Mouse (Mus musculus): Measurements from ENCODE around the gene Frmd4a. TPM values are rescaled to one million over a fixed set of nuclear protein-coding genes. Genes with fewer than 3 reads are reported as not detected.

Gene Frmd4a
- total and polyA plus RNA-seq, 2 experiments from 2014 or later: 40.7 to 55.8 TPM

DNA sequence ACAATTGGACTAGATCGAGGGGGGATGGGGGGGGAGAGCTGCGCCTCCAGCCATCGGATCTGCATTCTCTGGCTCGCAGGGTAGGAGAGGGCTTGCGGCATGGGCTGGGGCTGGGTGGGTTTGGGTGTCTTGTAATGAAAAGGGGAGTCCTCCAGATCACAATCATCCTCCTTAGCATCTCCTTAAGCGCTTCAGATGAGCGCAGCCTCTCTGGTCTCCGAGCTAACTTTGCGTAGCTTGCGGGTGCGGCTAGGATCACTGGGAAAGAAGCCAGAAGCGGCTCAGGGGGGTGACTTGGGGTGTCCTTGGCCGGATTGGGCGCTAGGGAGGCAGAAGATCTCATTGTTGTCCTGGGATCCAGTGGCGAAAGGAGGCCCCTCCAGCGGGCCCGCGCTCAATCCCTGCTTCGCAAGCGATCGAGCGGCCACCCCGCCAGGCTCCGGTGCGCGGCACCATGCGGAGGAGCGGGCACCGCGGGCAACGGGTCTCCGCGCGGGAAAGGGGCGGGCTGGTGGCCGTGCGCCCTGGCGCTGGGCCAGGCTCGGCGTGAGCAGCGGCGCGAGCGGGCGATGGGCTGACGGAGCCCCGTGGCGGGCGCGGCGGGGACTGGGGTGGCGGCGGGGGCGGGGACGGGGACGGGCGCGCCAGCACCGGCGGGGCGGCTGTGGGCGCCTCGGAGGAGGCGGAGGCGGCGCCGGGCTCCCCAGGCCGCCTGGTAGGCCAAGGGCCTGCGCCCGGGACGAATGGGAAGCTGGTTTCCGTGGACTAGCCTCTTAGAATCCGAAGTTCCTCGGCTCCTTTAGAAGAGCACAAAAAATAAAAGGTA, 383.5 kb downstream of the Frmd4a start:
- DNase-seq (ENCODE audit: low spot score) (peak; percentile 77), ATAC-seq (peak; percentile 72)
- Histone ChIP-seq H3K27ac (peak overlapping the region; percentile 97), H3K9me3 (ENCODE audit: low read length) (no peaks in the 10 kb centered on the region), H3K4me3 (ENCODE audit: low read length) (peak overlapping the region; percentile 74), H3K27me3 (ENCODE audit: insufficient read depth, low read length) (no peaks in the 10 kb centered on the region), H3K4me1 (ENCODE audit: insufficient read depth, low read length) (peaks cover 24% of the 10 kb centered on the region), H3K9ac (replicated peaks; ENCODE audit: low read length) (peak overlapping the region; percentile 88), H3K4me2 (ENCODE audit: low read depth, low read length) (peak overlapping the region; percentile 84), H3K36me3 (ENCODE audit: insufficient read depth, low read length) (no peaks in the 10 kb centered on the region)
- WGBS: under 1% methylated on average over 71 of the region's 74 CpGs
- TF ChIP-seq CTCF (IDR thresholded peaks at IDR 0.05; ENCODE audit: low read depth): no peak

DNA sequence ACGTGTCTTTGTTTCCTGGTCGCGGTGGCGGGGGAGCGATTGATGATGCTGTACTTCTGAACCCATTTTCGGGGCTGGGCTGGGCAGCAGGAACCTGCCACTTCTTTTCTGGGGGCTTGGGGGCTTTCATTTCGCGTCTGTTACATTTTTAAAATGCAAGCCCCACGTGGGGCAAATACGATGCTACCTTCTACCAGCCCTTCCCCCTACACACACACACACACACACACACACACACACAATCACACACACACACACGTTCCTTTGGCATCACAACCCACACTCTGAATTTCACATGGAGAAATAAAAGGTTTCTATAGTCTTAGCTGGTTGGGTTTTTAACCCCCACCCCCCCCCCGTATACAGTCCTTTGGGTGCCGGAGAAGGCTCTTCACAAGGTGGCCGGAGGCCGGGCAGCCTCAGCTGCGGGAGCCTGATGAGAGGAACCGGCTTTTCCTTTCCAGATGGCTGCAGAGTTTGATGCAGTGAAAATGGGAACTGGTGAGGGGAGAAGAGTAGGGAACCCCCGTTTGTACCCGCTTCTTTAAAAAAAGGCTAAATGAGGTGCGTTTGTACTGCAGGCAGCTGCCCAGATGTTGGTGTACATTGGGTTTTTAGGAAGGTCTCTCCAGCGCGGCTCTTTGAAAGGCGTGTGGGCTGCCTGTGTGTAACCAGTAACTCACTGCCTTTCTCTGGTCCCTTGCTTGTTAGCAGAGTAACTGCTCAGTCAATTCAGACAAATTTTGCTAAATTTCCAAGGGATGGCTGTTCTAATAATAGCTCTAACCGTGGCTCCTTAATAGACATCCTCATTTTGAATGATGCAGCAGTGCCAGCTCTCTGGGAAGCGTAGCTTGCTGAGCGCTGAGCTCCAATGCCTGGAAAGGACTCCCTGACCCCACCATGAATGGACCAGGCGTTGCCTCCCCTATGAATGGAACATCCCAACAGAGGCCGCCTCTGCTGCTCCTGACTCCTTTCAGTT, 384.4 kb downstream of the Frmd4a start:
- no peak for TF ChIP-seq CTCF (IDR thresholded peaks at IDR 0.05; ENCODE audit: low read depth)
- under 1% methylated on average over 28 of the region's 28 CpGs for WGBS
- Histone ChIP-seq H3K9ac (replicated peaks; ENCODE audit: low read length) (peak overlapping the region; percentile 88), H3K4me3 (ENCODE audit: low read length) (peak overlapping the region; percentile 74), H3K27me3 (ENCODE audit: insufficient read depth, low read length) (no peaks in the 10 kb centered on the region), H3K4me2 (ENCODE audit: low read depth, low read length) (peak overlapping the region; percentile 84), H3K9me3 (ENCODE audit: low read length) (no peaks in the 10 kb centered on the region), H3K27ac (peak overlapping the region; percentile 97), H3K4me1 (ENCODE audit: insufficient read depth, low read length) (peaks cover 33% of the 10 kb centered on the region), H3K36me3 (ENCODE audit: insufficient read depth, low read length) (no peaks in the 10 kb centered on the region)
- peak; percentile 88 for DNase-seq (ENCODE audit: low spot score)
- ATAC-seq: peak; percentile 79

DNA sequence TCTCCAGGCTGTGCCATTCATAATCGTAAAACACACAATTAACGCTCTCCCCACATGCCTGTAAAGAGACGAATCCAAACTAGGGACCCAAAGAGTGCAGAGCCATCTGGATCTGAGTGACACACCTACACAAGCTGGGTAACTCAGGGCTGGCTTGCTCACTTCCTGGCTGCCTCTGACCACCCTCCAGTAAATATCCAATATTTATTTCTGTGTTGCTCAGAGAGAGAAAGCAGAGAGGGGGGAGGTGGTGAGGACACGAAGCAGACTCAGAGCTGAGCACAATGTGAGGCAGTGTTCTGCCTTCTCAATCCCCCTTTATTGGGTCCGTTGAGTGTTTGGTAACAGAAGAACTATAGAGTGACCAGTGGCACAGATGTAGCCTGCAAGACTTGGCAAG, 389.5 kb downstream of the Frmd4a start:
- DNase-seq (ENCODE audit: low spot score) (peak; percentile 53), ATAC-seq (peak; percentile 65)
- Histone ChIP-seq H3K9me3 (ENCODE audit: low read length) (no peaks in the 10 kb centered on the region), H3K27ac (peak overlapping the region; percentile 34), H3K4me3 (ENCODE audit: low read length) (no peak overlapping the region), H3K4me2 (ENCODE audit: low read depth, low read length) (peak overlapping the region; percentile 25; the same call in 1 of the 2 replicates), H3K36me3 (ENCODE audit: insufficient read depth, low read length) (no peaks in the 10 kb centered on the region), H3K4me1 (ENCODE audit: insufficient read depth, low read length) (peaks cover 59% of the 10 kb centered on the region), H3K27me3 (ENCODE audit: insufficient read depth, low read length) (no peaks in the 10 kb centered on the region), H3K9ac (replicated peaks; ENCODE audit: low read length) (no peak overlapping the region)
- TF ChIP-seq CTCF (IDR thresholded peaks at IDR 0.05; ENCODE audit: low read depth): no peak
- 33% methylated on average over 5 of the region's 5 CpGs for WGBS

DNA sequence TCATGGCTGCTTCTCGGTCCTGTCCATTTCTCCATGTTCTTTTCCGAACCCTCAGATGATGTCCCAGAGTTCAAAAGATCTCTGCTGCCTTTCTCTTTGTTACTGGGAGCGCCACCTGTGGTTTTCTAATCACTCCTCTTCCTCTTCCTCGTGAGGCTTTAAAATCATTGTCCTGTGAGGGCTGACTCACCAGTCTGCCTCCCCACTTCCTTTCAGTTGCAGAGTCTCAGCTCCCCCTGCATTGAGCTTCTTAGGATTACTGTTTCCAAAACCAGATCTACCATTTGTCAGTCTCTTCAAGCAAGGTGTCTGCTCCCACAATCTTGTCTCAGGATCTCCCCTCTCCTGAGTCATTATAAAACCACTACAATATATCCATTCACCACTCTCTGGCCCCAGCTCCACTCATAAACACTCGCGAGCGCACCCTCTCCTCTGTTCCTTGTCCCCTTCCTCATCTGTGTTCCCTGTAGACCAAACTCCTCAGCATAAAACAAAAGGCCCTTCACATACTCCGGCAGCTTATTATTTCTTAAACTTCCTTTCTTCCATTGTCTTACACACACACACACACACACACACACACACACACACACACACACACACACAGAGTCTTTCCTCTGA, 392.4 kb downstream of the Frmd4a start:
- TF ChIP-seq CTCF (IDR thresholded peaks at IDR 0.05; ENCODE audit: low read depth): no peak
- H3K36me3 ChIP-seq (ENCODE audit: insufficient read depth, low read length): no peaks in the 10 kb centered on the region
- H3K4me1 ChIP-seq (ENCODE audit: insufficient read depth, low read length): peaks cover 47% of the 10 kb centered on the region
- WGBS: 63% methylated on average over 8 of the region's 8 CpGs
- no peak overlapping the region for H3K4me3 ChIP-seq (ENCODE audit: low read length)
- ATAC-seq (no peak), DNase-seq (ENCODE audit: low spot score) (no peak)
- H3K27me3 ChIP-seq (ENCODE audit: insufficient read depth, low read length): no peaks in the 10 kb centered on the region
- H3K27ac ChIP-seq: no peak overlapping the region
- no peak overlapping the region for H3K4me2 ChIP-seq (ENCODE audit: low read depth, low read length)
- H3K9me3 ChIP-seq (ENCODE audit: low read length): no peaks in the 10 kb centered on the region
- H3K9ac ChIP-seq (replicated peaks; ENCODE audit: low read length): no peak overlapping the region

DNA sequence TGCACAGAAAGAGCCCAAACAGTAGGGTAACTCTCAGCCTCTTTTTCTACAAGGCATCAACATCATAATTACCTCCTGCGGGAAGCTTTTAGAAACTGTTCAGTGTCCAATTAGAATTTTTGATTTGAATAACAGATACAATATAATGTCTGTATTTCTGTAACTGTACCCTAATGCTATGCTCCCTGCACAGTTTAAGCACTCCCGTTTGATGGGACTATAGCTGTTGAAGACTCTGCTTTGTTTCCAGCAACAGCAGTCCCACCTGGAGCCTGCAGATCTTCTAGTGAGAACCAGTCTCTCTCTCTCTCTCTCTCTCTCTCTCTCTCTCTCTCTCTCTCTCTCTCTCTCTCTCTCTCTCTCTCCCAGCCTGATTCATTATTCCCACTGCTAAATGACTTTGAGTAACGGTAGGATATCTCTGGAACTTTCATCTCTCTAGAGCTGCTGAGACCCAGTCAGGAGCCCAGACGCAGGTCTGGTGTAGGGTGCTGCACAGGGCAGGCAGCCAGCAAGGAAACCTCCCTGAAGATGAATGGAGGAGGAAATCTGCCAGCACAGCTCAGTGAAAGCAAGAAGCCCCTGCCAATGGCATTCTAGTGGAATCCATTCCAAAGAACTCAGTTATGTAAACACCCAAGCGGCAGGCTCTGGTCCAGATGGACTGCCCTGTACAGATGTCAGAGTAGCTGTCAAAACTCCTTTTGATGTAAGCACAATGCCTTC, 395.5 kb downstream of the Frmd4a start:
- H3K27ac ChIP-seq: peak overlapping the region; percentile 22; the same call in 1 of the 2 replicates
- no peak overlapping the region for H3K9ac ChIP-seq (replicated peaks; ENCODE audit: low read length)
- 25% methylated on average over 5 of the region's 5 CpGs for WGBS
- H3K27me3 ChIP-seq (ENCODE audit: insufficient read depth, low read length): no peaks in the 10 kb centered on the region
- H3K36me3 ChIP-seq (ENCODE audit: insufficient read depth, low read length): no peaks in the 10 kb centered on the region
- TF ChIP-seq CTCF (IDR thresholded peaks at IDR 0.05; ENCODE audit: low read depth): no peak
- H3K4me2 ChIP-seq (ENCODE audit: low read depth, low read length): no peak overlapping the region
- DNase-seq (ENCODE audit: low spot score) (peak; percentile 71), ATAC-seq (no peak)
- H3K4me1 ChIP-seq (ENCODE audit: insufficient read depth, low read length): peaks cover 28% of the 10 kb centered on the region
- H3K9me3 ChIP-seq (ENCODE audit: low read length): no peaks in the 10 kb centered on the region
- H3K4me3 ChIP-seq (ENCODE audit: low read length): no peak overlapping the region

Measured in hindbrain, postnatal 0 days (tissue).